Mouse (Mus musculus) brain, embryonic 14.5 days (tissue): ENCODE measurements around the gene Pgpep1l.

Experiments used
- CTCF ChIP-seq: fragments of 200-500 bp; IDR thresholded peaks from 2 replicates; pipeline ENCODE4 v1.5.1; 2012; ENCODE audit warnings: inconsistent platforms, mild to moderate bottlenecking, moderate library complexity, borderline replicate concordance; ENCODE audit not compliant: insufficient read depth, insufficient read length; ENCODE audit errors: extremely low read depth
- POLR2A ChIP-seq: fragments of 200-500 bp; IDR thresholded peaks from 2 replicates; pipeline ENCODE4 v1.6.1; 2012; ENCODE audit warnings: mild to moderate bottlenecking, inconsistent platforms, borderline replicate concordance; ENCODE audit not compliant: poor library complexity, insufficient read depth, insufficient read length, severe bottlenecking; ENCODE audit errors: extremely low read depth

- TF ChIP-seq POLR2A (no peak), CTCF (no peak)
Observed at GRCm38 (mm10) chr7:68277897-68278270, 13.9 kb upstream of the Pgpep1l start.
